Mouse (Mus musculus) megakaryocyte, embryonic 14.5 days (primary cell): ENCODE data around the gene Tead1.

Experiments
- FLI1 ChIP-seq: IDR thresholded peaks from 2 replicates; pipeline ENCODE4 v1.6.1; 2012; ENCODE audit warnings: low read length, inconsistent platforms, mixed read lengths
- GATA1 ChIP-seq: IDR thresholded peaks from 3 replicates; pipeline ENCODE4 v1.6.1; 2012; ENCODE audit warnings: mixed read lengths, low read length, inconsistent platforms, borderline replicate concordance

GRCm38 (mm10) chr7:112856583-112856982 lies 177.5 kb downstream of the Tead1 start:
- TF ChIP-seq GATA1: no peak
- TF ChIP-seq FLI1: no peak
